ENCODE assay signal across 9 mouse cellular contexts in the genomic region with DNA sequence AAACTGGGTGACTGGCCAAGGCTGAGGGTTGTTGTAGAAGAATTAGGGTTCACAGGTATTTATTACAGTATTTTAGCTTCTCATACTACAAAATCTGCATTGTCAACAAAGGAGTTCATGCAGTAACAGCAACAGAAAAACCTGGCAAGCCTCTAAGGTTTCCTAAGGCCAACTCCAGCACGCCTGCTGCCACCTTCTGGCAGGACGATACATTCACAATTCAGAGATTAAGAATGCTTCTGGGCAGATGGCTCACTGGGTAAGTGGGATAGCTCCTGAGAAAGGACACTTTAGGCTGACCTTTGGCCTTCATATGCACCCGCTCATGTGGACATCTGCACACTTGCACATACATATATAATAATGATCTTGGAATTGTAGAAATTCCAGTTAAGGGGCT. TPM values are rescaled to one million over a fixed set of nuclear protein-coding genes. Genes with fewer than 3 reads are reported as not detected.
DNase-seq lines count a peak whose midpoint lies in the region; ATAC-seq and TF ChIP-seq lines count a peak whose summit lies in the region.
"Had no signal": no experiment of that assay in that cellular context is flagged by ENCODE, and none has a peak within 500 bp of the region (broad histone marks: within the 10 kb centered on the region; RNA-seq: fewer than 3 reads in every experiment).

No protein-coding gene starts in this region.

- no peaks in the 10 kb centered on the region for H3K4me1 ChIP-seq in limb, embryonic 14.5 days (ENCODE audit: control insufficient read depth, insufficient read depth, low read length)
- H3K4me1 ChIP-seq in neural tube, embryonic 15.5 days, result no peaks in the 10 kb centered on the region
- H3K4me1 ChIP-seq: neural tube, embryonic 13.5 days had no signal

- 55% methylated on average over 3 of the region's 3 CpGs for WGBS in limb, embryonic 14.5 days
- WGBS in neural tube, embryonic 15.5 days, result 62% methylated on average over 3 of the region's 3 CpGs

- H3K27ac ChIP-seq in limb, embryonic 14.5 days (replicated peaks; ENCODE audit: low read depth, low read length), result no peak overlapping the region
- H3K27ac ChIP-seq in neural tube, embryonic 15.5 days (replicated peaks), result no peak overlapping the region
- H3K27ac ChIP-seq: neural tube, embryonic 13.5 days had no signal

- H3K9me3 ChIP-seq in limb, embryonic 14.5 days (ENCODE audit: control insufficient read depth, low read length), result no peaks in the 10 kb centered on the region
- H3K9me3 ChIP-seq in neural tube, embryonic 15.5 days (replicated peaks), result no peaks in the 10 kb centered on the region
- H3K9me3 ChIP-seq: neural tube, embryonic 13.5 days had no signal

- H3K4me3 ChIP-seq in limb, embryonic 14.5 days (replicated peaks; ENCODE audit: low read length), result no peak overlapping the region
- H3K4me3 ChIP-seq in neural tube, embryonic 15.5 days (replicated peaks), result no peak overlapping the region
- H3K4me3 ChIP-seq: neural tube, embryonic 13.5 days had no signal

- ATAC-seq in common myeloid progenitor, adult 5-6 weeks (replicated peaks; ENCODE audit: low read depth, poor library complexity, severe bottlenecking), result peak; percentile 92
- ATAC-seq in hematopoietic stem cell, adult 5-6 weeks (replicated peaks in 1 of 2; ENCODE audit: insufficient read depth in 1 of 2, low FRiP score in 2 of 2, low TSS enrichment in 1 of 2, low read depth in 1 of 2, poor library complexity in 2 of 2, severe bottlenecking in 2 of 2), result peak; percentile 71 to 88
- ATAC-seq in limb, embryonic 14.5 days (ENCODE audit: low FRiP score, low read depth), result no peak
- ATAC-seq in neural tube, embryonic 15.5 days (ENCODE audit: low FRiP score), result no peak

- no peak overlapping the region for H3K9ac ChIP-seq in limb, embryonic 14.5 days (ENCODE audit: low read depth, low read length, severe bottlenecking)
- no peak overlapping the region for H3K9ac ChIP-seq in neural tube, embryonic 15.5 days (replicated peaks)
- H3K9ac ChIP-seq: neural tube, embryonic 13.5 days had no signal

- H3K4me2 ChIP-seq in limb, embryonic 14.5 days (replicated peaks; ENCODE audit: low read depth, low read length, severe bottlenecking), result no peak overlapping the region
- H3K4me2 ChIP-seq in neural tube, embryonic 15.5 days, result no peak overlapping the region
- H3K4me2 ChIP-seq: neural tube, embryonic 13.5 days had no signal

- no peaks in the 10 kb centered on the region for H3K27me3 ChIP-seq in limb, embryonic 14.5 days (ENCODE audit: control insufficient read depth, insufficient read depth, low read length)
- H3K27me3 ChIP-seq in neural tube, embryonic 15.5 days (replicated peaks), result no peaks in the 10 kb centered on the region
- H3K27me3 ChIP-seq: neural tube, embryonic 13.5 days had no signal

- H3K36me3 ChIP-seq in limb, embryonic 14.5 days (ENCODE audit: control insufficient read depth, insufficient read depth, low read length), result peaks cover 63% of the 10 kb centered on the region
- peaks cover 48% of the 10 kb centered on the region for H3K36me3 ChIP-seq in neural tube, embryonic 15.5 days

- peak; percentile 36 for DNase-seq in ovary, postnatal 14 days (ENCODE audit: low spot score)
- DNase-seq in ovary, postnatal 10 days (ENCODE audit: low spot score), result no peak
- peak; percentile 75 for DNase-seq in ZHBTc4 (ENCODE audit: low read depth, low spot score)
- DNase-seq in limb, embryonic 14.5 days (ENCODE audit: low spot score), result peak; percentile 59
- peak; percentile 73 for DNase-seq in retina, embryonic 14.5 days (ENCODE audit: low spot score)

- no peak for TF ChIP-seq POLR2A in limb, embryonic 14.5 days (IDR thresholded peaks at IDR 0.05; ENCODE audit: borderline replicate concordance, extremely low read depth, insufficient read depth, insufficient read length)

RNA-seq across cellular contexts. Expression of a gene that starts 9.3 kb away (rescaled TPM):
- 160 and 196 TPM in 2 replicates for total RNA-seq in common myeloid progenitor, adult 5-6 weeks (2017)
- 98.9 and 133 TPM in 2 replicates for total RNA-seq in hematopoietic stem cell, adult 5-6 weeks (2017)
- polyA plus RNA-seq in limb, embryonic 14.5 days (2012; rRNA removed), result 158 and 183 TPM in 2 replicates
- 301 and 309 TPM in 2 replicates for polyA plus RNA-seq in limb, embryonic 14.5 days (2014; fragmentation: Nextera tagmentation; extraction: Ambion mirVana)
- polyA plus RNA-seq in neural tube, embryonic 15.5 days (2015; fragmentation: Nextera tagmentation; extraction: Ambion mirVana), result 251 and 260 TPM in 2 replicates

RNA-seq across cellular contexts. Expression of a gene that starts 9.3 kb away (rescaled TPM):
- 101 and 118 TPM in 2 replicates for total RNA-seq in common myeloid progenitor, adult 5-6 weeks (2017)
- 119 and 125 TPM in 2 replicates for total RNA-seq in hematopoietic stem cell, adult 5-6 weeks (2017)
- polyA plus RNA-seq in limb, embryonic 14.5 days (2012; rRNA removed), result 19.1 and 19.5 TPM in 2 replicates
- 44.5 and 49.2 TPM in 2 replicates for polyA plus RNA-seq in limb, embryonic 14.5 days (2014; fragmentation: Nextera tagmentation; extraction: Ambion mirVana)
- polyA plus RNA-seq in neural tube, embryonic 15.5 days (2015; fragmentation: Nextera tagmentation; extraction: Ambion mirVana), result 28.1 and 34.8 TPM in 2 replicates

RNA-seq across cellular contexts. Expression of a gene that starts 32.8 kb away (rescaled TPM):
- 136 and 176 TPM in 2 replicates for total RNA-seq in common myeloid progenitor, adult 5-6 weeks (2017)
- total RNA-seq in hematopoietic stem cell, adult 5-6 weeks (2017), result 148 and 203 TPM in 2 replicates
- 40.8 and 45.6 TPM in 2 replicates for polyA plus RNA-seq in limb, embryonic 14.5 days (2012; rRNA removed)
- polyA plus RNA-seq in limb, embryonic 14.5 days (2014; fragmentation: Nextera tagmentation; extraction: Ambion mirVana), result 106 and 113 TPM in 2 replicates
- 97.9 and 110 TPM in 2 replicates for polyA plus RNA-seq in neural tube, embryonic 15.5 days (2015; fragmentation: Nextera tagmentation; extraction: Ambion mirVana)

RNA-seq across cellular contexts. Expression of a gene that starts 50.6 kb away (rescaled TPM):
- total RNA-seq in common myeloid progenitor, adult 5-6 weeks (2017), result not detected in 2 replicates
- not detected in 2 replicates for total RNA-seq in hematopoietic stem cell, adult 5-6 weeks (2017)
- polyA plus RNA-seq in limb, embryonic 14.5 days (2012; rRNA removed), result not detected in 2 replicates
- not detected in 2 replicates for polyA plus RNA-seq in limb, embryonic 14.5 days (2014; fragmentation: Nextera tagmentation; extraction: Ambion mirVana)
- not detected in 2 replicates for polyA plus RNA-seq in neural tube, embryonic 15.5 days (2015; fragmentation: Nextera tagmentation; extraction: Ambion mirVana)
- polyA plus RNA-seq: neural tube, embryonic 13.5 days had no signal

Comparison
In these comparisons a context has a peak if more than half of its experiments do, and no peak if none do; other contexts are left out.
1. ATAC-seq: peak in common myeloid progenitor, adult 5-6 weeks (single experiment) and hematopoietic stem cell, adult 5-6 weeks (2 of 2); none in limb, embryonic 14.5 days (single experiment) and neural tube, embryonic 15.5 days (single experiment).